Mouse (Mus musculus) liver, embryonic 11.5 days (tissue): ENCODE data around the gene Gjb3. TPM values are rescaled to one million over a fixed set of nuclear protein-coding genes. Genes with fewer than 3 reads are reported as not detected.

Experiments used
- ATAC-seq: fragments of 200-750 bp; cut with Nextera tagmentation; replicated peaks from 2 replicates; pipeline ENCODE4 v1.8.0; 2017; ENCODE audit warnings: moderate number of reproducible peaks, mild to moderate bottlenecking, moderate TSS enrichment, moderate library complexity; ENCODE audit not compliant: low FRiP score
- DNase-seq: peaks from one replicate; pipeline ENCODE4 v3.0.0-alpha.2; 2017; ENCODE audit warnings: low spot score
- H3K27ac ChIP-seq: fragments of 300-500 bp; sonication (generic); 2 replicates; pipeline ENCODE4 v1.5.1; 2014; ENCODE audit warnings: mild to moderate bottlenecking, low read depth, low read length, control low read depth
- H3K27me3 ChIP-seq: fragments of 300-500 bp; sonication (generic); replicated peaks from 2 replicates; pipeline ENCODE4 v1.6.1; 2014; ENCODE audit warnings: low read length, mixed read lengths; ENCODE audit not compliant: control insufficient read depth, insufficient read depth
- H3K36me3 ChIP-seq: fragments of 300-500 bp; sonication (generic); 2 replicates; pipeline ENCODE4 v1.6.1; 2014; ENCODE audit warnings: mild to moderate bottlenecking, low read length, moderate library complexity, mixed read lengths; ENCODE audit not compliant: control insufficient read depth, insufficient read depth
- H3K4me1 ChIP-seq: fragments of 300-500 bp; sonication (generic); replicated peaks from 2 replicates; pipeline ENCODE4 v1.6.1; 2014; ENCODE audit warnings: low read length, mixed read lengths; ENCODE audit not compliant: control insufficient read depth, insufficient read depth
- H3K4me2 ChIP-seq: fragments of 300-500 bp; sonication (generic); 2 replicates; pipeline ENCODE4 v1.6.1; 2014; ENCODE audit warnings: mild to moderate bottlenecking, control low read depth, moderate library complexity
- H3K4me3 ChIP-seq: fragments of 300-500 bp; sonication (generic); 2 replicates; pipeline ENCODE4 v1.5.1; 2014; ENCODE audit warnings: low read depth, low read length, control low read depth
- H3K9ac ChIP-seq: fragments of 300-500 bp; sonication (generic); 2 replicates; pipeline ENCODE4 v1.6.1; 2014; ENCODE audit warnings: low read depth, low read length, control low read depth
- H3K9me3 ChIP-seq: fragments of 300-500 bp; sonication (generic); 2 replicates; pipeline ENCODE4 v1.6.1; 2016; ENCODE audit warnings: low read length, inconsistent platforms, mixed read lengths; ENCODE audit not compliant: control insufficient read depth
- WGBS: fragments of 180-500 bp; shearing (Covaris S2); extraction: QIAGEN DNeasy Blood & Tissue Kit; methylation state at CpG from one replicate; pipeline ENCODE4 v1.1.7; 2014; 5-methylcytosine and 5-hydroxymethylcytosine counted together
- polyA plus RNA-seq: library from polyadenylated mRNA; unstranded; fragments of >200 nt; fragmentation: Nextera tagmentation; extraction: Ambion mirVana; gene quantifications from 2 replicates; pipeline ENCODE4 v1.2.1, GENCODE M21; 2014

The Gjb3 gene
- polyA plus RNA-seq, 1 experiment from 2014 or later = 0.14 TPM

DNA sequence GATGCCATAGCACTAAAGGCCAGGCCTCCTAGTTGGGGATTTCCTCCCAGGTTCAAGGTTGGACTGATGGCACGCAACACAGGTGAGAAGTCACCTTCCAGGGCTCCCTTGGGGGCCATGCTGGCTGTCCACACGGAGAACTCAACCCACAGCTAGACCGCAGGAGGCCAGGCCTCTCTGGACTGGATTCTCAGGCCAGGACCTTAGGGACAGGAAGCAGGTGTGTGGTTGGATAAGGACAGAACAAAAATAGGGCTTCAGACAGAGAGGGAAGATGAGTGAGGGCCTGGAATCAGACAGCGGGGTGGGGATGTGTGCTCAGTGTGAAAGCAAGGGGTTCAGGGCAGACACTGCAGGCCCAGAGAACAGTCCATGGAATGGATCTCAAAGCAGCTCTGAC lies 43.7 kb downstream of the Gjb3 start:
- Histone ChIP-seq H3K4me1 (no peaks in the 10 kb centered on the region), H3K9ac (no peak overlapping the region), H3K36me3 (no peaks in the 10 kb centered on the region), H3K4me3 (no peak overlapping the region), H3K9me3 (no peaks in the 10 kb centered on the region), H3K4me2 (no peak overlapping the region), H3K27ac (no peak overlapping the region), H3K27me3 (no peaks in the 10 kb centered on the region)
- no peak for DNase-seq
- WGBS = 33% methylated on average over 4 of the region's 4 CpGs
- ATAC-seq = no peak

DNA sequence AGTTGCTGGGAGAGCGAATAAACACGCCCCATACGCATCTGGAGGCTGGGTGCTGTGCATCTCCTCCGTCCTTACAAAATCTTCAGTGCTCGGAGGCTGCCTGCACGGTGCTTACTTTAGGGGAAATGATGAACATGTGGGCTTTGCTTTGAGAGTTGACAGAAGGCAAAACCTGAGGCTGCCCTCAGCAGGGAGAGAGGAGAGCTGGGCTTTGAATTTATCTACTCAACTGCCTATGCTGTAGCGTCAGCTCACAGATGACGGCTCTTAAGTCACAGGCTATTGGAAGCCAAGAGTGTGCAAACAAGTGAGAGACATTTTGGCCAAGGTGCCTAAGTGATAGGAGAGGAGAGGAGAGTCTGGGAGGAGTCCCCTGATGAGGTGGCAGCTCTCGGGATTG lies 51.4 kb downstream of the Gjb3 start:
- Histone ChIP-seq H3K9ac (no peak overlapping the region), H3K36me3 (no peaks in the 10 kb centered on the region), H3K27me3 (no peaks in the 10 kb centered on the region), H3K27ac (no peak overlapping the region), H3K4me3 (no peak overlapping the region), H3K9me3 (no peaks in the 10 kb centered on the region), H3K4me1 (no peaks in the 10 kb centered on the region), H3K4me2 (no peak overlapping the region)
- ATAC-seq (no peak), DNase-seq (no peak)
- 74% methylated on average over 9 of the region's 9 CpGs for WGBS

DNA sequence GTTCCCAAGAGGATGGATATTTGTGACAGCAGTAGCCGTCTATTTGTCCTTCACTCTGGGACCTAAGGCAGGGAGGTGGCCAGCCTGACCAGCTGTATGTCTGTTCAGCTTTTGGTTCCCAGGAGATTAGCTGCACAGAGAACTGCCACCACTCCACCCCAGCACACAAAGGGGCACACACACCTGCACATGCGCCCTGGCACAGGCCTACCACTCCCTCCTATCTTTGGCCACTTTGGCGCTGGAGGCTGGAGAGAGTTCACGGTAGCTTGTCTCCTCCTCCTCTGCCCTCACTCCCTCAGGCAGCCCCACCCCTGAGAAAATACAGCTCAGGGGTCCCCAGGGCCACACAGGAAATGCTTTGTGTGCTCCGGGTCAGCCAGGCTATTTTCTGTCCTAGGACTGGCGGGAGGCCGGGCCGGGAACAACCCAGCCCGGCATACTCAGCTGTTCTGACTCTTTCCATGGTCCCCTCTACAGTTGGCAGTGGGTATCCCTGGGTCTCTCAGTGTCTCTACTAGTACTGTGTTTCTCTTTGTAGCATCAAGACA lies 52.1 kb downstream of the Gjb3 start:
- WGBS = 51% methylated on average over 9 of the region's 9 CpGs

More for the DNA sequence above, 52.1 kb downstream of the Gjb3 start:
- no peaks in the 10 kb centered on the region for H3K9me3 ChIP-seq
- no peak for ATAC-seq
- no peak overlapping the region for H3K4me2 ChIP-seq
- H3K4me1 ChIP-seq = no peaks in the 10 kb centered on the region
- DNase-seq = no peak
- H3K27me3 ChIP-seq = no peaks in the 10 kb centered on the region
- no peak overlapping the region for H3K27ac ChIP-seq
- H3K9ac ChIP-seq = no peak overlapping the region
- no peaks in the 10 kb centered on the region for H3K36me3 ChIP-seq
- H3K4me3 ChIP-seq = no peak overlapping the region

Other genes with a start within 250 kb of the Gjb3 start
- gene Tmem35b, start 207.2 kb downstream of the Gjb3 start, polyA plus RNA-seq = 11.7 and 14.1 TPM in 2 replicates
- gene Dlgap3, start 161.6 kb downstream of the Gjb3 start, polyA plus RNA-seq = 1.1 and 1.4 TPM in 2 replicates
- 56.5 and 56.9 TPM in 2 replicates for gene Smim12, start 87.1 kb downstream of the Gjb3 start, polyA plus RNA-seq
- gene Gja4, start 16.8 kb downstream of the Gjb3 start, polyA plus RNA-seq = 4.4 and 5.5 TPM in 2 replicates
- not detected in 2 replicates for gene Gjb4, start 23.2 kb upstream of the Gjb3 start, polyA plus RNA-seq
- gene Gjb5, start 27.3 kb upstream of the Gjb3 start, polyA plus RNA-seq = 0.22 and 0.40 TPM in 2 replicates